Mouse (Mus musculus) midbrain, embryonic 11.5 days (tissue): ENCODE results near the gene Prkag2. TPM values are rescaled to one million over a fixed set of nuclear protein-coding genes. Genes with fewer than 3 reads are reported as not detected.
A peak's percentile ranks its signal among the peaks of the same experiment; 100 is the strongest.

Experiments
- ATAC-seq: fragments of 200-750 bp; cut with Nextera tagmentation; 2 replicates; pipeline ENCODE4 v1.8.0; 2017; ENCODE audit warnings: moderate TSS enrichment, moderate library complexity; ENCODE audit not compliant: low FRiP score
- DNase-seq: peaks from one replicate; pipeline ENCODE4 v3.0.0; 2015; ENCODE audit warnings: low spot score; ENCODE audit errors: missing footprints
- H3K27ac ChIP-seq: fragments of 300-500 bp; sonication (generic); 2 replicates; pipeline ENCODE4 v1.5.1; 2014; ENCODE audit warnings: low read depth, low read length
- H3K27me3 ChIP-seq: fragments of 300-500 bp; sonication (generic); 2 replicates; pipeline ENCODE4 v1.6.1; 2014; ENCODE audit warnings: mild to moderate bottlenecking, low read length, moderate library complexity, mixed read lengths; ENCODE audit not compliant: control insufficient read depth, insufficient read depth
- H3K36me3 ChIP-seq: fragments of 300-500 bp; sonication (generic); 2 replicates; pipeline ENCODE4 v1.6.1; 2014; ENCODE audit warnings: mild to moderate bottlenecking, low read length, moderate library complexity, mixed read lengths; ENCODE audit not compliant: control insufficient read depth, insufficient read depth
- H3K4me1 ChIP-seq: fragments of 300-500 bp; sonication (generic); 2 replicates; pipeline ENCODE4 v1.6.1; 2014; ENCODE audit warnings: low read length; ENCODE audit not compliant: control insufficient read depth, insufficient read depth
- H3K4me2 ChIP-seq: fragments of 300-500 bp; sonication (generic); 2 replicates; pipeline ENCODE4 v1.6.1; 2014; ENCODE audit warnings: mild to moderate bottlenecking, moderate library complexity
- H3K4me3 ChIP-seq: fragments of 300-500 bp; sonication (generic); 2 replicates; pipeline ENCODE4 v1.5.1; 2014; ENCODE audit warnings: low read depth, low read length
- H3K9ac ChIP-seq: fragments of 300-500 bp; sonication (generic); 2 replicates; pipeline ENCODE4 v1.6.1; 2014; ENCODE audit warnings: low read length
- H3K9me3 ChIP-seq: fragments of 300-500 bp; sonication (generic); 2 replicates; pipeline ENCODE4 v1.6.1; 2016; ENCODE audit warnings: low read length; ENCODE audit not compliant: control insufficient read depth
- WGBS: fragments of 180-500 bp; shearing (Covaris S2); extraction: QIAGEN DNeasy Blood & Tissue Kit; methylation state at CpG from one replicate; pipeline ENCODE4 v1.1.7; 2014; 5-methylcytosine and 5-hydroxymethylcytosine counted together
- polyA plus RNA-seq: library from polyadenylated mRNA; unstranded; fragments of >200 nt; fragmentation: Nextera tagmentation; extraction: Ambion mirVana; gene quantifications from 2 replicates; pipeline ENCODE4 v1.2.1, GENCODE M21; 2014

Gene Prkag2
- polyA plus RNA-seq, 1 experiment from 2014 or later: 59.8 TPM

DNA sequence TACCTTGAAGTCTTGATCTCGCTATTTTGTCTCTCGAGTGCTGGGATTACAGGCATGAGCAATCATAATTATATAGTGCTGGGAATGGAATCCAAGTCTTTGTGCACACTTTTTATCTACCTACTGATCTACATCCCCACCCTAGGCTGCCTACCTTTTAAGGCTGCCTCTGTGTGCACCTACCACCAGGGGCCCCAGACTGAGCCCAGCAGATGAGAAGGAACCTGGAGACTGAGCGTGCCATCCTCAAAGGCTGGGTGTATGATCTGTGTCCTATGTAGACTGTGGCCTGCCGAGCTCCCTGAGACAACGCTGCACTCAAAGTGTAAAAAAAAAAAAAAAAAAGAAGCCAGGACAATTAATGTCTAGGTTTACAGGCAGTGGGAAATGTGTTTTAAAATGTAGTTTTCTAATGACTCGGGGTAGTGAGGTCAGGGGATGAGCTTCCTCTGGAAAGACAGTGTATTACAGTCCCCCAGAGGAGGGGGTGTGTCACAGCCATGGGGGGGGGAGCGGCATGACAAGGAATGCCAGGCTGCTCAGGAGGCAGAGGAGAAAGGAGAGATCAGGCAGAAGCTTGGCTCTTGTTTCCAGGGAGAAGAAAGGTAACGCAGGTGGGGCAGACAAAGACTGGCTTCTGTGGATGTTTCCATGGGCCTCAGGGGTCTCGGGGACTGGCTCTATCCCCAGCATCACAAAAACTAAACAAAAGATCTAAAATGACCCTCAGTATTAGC lies 114.1 kb downstream of the Prkag2 start:
- no peaks in the 10 kb centered on the region for H3K9me3 ChIP-seq
- H3K4me3 ChIP-seq: no peak overlapping the region
- no peaks in the 10 kb centered on the region for H3K27me3 ChIP-seq
- peaks cover 4% of the 10 kb centered on the region; the same call in 1 of the 2 replicates for H3K4me1 ChIP-seq
- H3K9ac ChIP-seq: no peak overlapping the region
- no peaks in the 10 kb centered on the region for H3K36me3 ChIP-seq
- H3K27ac ChIP-seq: no peak overlapping the region
- no peak for DNase-seq
- H3K4me2 ChIP-seq: no peak overlapping the region
- no peak for ATAC-seq
- WGBS: 61% methylated on average over 9 of the region's 9 CpGs

DNA sequence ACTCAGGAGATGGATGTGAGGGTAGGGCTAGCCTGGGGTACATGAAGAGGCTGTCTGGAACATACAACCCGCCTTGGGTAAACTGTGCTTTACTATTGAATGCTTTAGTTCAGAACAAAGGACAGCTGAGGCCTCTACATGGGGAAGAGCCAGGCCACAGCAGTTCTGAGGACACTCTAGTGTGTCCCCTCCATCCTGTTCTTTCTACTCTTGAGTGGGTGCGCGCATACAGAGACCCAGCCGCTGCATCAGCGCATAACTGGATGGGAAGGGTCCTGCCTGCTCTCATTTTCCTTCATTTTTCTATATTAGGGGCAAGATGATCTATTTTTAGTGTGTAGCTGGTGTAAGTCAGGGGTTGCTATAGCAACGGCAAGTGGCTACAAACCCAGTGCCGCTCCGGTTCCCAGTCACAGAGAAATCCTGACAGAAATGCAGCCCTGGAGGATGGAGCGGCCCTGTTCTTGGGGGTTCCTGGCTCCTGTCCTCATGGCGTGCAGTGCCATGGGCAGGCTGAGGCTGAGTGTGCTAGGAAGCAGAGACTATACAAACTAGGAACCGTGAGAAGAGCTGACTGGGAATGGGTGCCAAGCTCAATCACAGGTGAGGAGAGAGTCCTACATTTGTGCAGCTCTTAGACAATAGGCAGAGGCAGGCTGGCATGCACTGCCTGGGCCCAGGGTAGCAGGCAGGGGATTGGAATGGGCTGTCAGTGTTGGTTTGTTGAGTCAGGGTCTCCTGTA lies 114.8 kb downstream of the Prkag2 start:
- no peaks in the 10 kb centered on the region for H3K27me3 ChIP-seq
- no peak overlapping the region for H3K9ac ChIP-seq
- H3K36me3 ChIP-seq: no peaks in the 10 kb centered on the region
- no peaks in the 10 kb centered on the region for H3K9me3 ChIP-seq
- ATAC-seq (no peak), DNase-seq (no peak)
- H3K4me2 ChIP-seq: no peak overlapping the region
- 77% methylated on average over 11 of the region's 11 CpGs for WGBS
- H3K27ac ChIP-seq: no peak overlapping the region
- peaks cover 4% of the 10 kb centered on the region; the same call in 1 of the 2 replicates for H3K4me1 ChIP-seq
- no peak overlapping the region for H3K4me3 ChIP-seq

DNA sequence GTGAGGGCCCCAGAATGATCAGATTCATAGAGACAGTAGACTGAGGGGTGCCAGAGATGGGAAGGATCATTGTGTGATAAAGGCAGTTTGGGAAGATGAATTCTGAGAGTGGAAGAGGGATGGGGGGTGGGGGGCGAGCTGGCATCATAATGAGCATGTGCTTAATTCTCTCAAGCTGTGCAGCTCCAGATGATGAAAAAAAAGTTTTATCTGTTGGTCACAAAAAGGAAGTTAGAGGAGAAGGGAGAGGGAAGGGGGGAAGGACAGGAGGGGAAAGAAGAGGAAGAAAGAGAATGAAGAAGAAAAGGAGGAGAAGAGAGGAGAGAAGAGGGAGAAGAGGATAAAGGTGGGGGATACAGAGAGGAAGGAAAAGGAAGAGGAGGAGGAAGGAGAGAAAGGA lies 116.3 kb downstream of the Prkag2 start:
- H3K4me2 ChIP-seq: no peak overlapping the region
- H3K4me3 ChIP-seq: no peak overlapping the region
- H3K36me3 ChIP-seq: no peaks in the 10 kb centered on the region
- H3K9ac ChIP-seq: no peak overlapping the region
- ATAC-seq: no peak
- H3K27me3 ChIP-seq: no peaks in the 10 kb centered on the region
- H3K27ac ChIP-seq: no peak overlapping the region
- DNase-seq: no peak
- peaks cover 4% of the 10 kb centered on the region; the same call in 1 of the 2 replicates for H3K4me1 ChIP-seq
- 68% methylated on average over 1 of the region's 1 CpGs for WGBS
- no peaks in the 10 kb centered on the region for H3K9me3 ChIP-seq

DNA sequence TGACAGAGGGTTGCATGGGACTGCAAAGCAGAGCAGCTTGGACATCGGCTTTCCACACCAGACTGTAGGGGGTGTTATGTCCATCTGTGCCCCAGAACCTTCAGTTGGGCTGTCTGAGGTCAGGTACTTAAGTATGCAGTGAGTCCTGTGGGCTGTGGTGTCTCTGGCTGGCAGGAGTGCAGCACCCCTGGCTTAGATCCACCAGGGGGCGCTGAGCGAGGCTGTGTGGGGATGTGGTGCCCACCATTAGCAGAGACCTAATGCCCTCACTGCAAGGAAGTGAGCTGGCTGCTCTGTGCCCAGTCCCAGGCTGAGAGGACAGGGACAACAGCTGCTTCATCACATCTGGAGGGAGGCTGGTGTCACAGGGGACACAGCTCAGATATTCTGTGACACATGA lies 116.9 kb downstream of the Prkag2 start:
- ATAC-seq (peak; percentile 61; the same call in 1 of the 2 replicates), DNase-seq (peak; percentile 96)
- Histone ChIP-seq H3K36me3 (no peaks in the 10 kb centered on the region), H3K4me3 (no peak overlapping the region), H3K4me2 (no peak overlapping the region), H3K9ac (no peak overlapping the region), H3K9me3 (no peaks in the 10 kb centered on the region), H3K27ac (no peak overlapping the region), H3K27me3 (no peaks in the 10 kb centered on the region), H3K4me1 (peaks cover 6% of the 10 kb centered on the region; the same call in 1 of the 2 replicates)
- WGBS: 17% methylated on average over 3 of the region's 3 CpGs

DNA sequence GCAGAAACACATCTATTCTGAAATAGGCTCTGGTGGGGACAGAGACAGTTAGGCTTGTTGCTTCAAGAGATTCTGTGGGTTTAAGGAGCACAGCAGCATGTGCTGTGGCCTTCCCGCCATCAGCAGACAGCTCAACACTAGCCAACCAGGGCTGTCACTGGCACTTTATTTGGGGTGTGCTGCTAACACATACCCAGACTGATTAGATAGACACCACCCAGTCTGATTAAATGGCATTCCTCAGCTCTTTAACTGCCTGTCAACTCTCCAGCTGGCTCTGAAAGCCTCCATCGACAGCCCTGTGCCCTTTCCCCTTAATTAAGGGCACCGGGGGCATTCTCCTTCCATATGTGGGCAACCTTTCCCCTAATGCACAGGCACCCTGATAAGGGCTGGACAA lies 118.2 kb downstream of the Prkag2 start:
- Histone ChIP-seq H3K4me3 (no peak overlapping the region), H3K36me3 (no peaks in the 10 kb centered on the region), H3K9me3 (no peaks in the 10 kb centered on the region), H3K4me2 (no peak overlapping the region), H3K4me1 (peaks cover 6% of the 10 kb centered on the region; the same call in 1 of the 2 replicates), H3K27ac (no peak overlapping the region), H3K9ac (no peak overlapping the region), H3K27me3 (no peaks in the 10 kb centered on the region)
- DNase-seq: no peak
- WGBS: 88% methylated on average over 3 of the region's 3 CpGs
- no peak for ATAC-seq

DNA sequence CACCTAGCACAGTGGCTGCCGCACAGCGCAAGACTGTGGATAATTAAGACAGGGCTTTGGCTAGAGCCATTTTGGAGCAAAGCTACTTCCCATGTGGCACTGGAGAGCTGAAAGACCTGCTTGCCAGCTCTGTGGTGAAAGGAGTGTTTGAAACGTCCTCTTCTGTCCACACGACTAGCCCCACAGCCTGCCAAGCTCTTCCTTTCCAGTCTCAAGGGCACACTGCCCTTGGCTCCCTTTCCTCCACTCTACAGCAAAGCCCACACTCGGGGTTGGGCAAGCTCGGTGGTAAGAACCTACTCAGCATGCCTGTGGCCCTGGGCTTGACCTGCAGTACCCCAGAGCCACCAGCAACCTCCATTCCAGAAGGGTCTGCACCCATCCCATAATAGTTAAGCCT lies 118.7 kb downstream of the Prkag2 start:
- H3K36me3 ChIP-seq: no peaks in the 10 kb centered on the region
- H3K4me1 ChIP-seq: peaks cover 6% of the 10 kb centered on the region; the same call in 1 of the 2 replicates
- DNase-seq: no peak
- H3K27me3 ChIP-seq: no peaks in the 10 kb centered on the region
- no peak overlapping the region for H3K27ac ChIP-seq
- H3K4me2 ChIP-seq: no peak overlapping the region
- 76% methylated on average over 6 of the region's 6 CpGs for WGBS
- ATAC-seq: no peak
- no peaks in the 10 kb centered on the region for H3K9me3 ChIP-seq
- no peak overlapping the region for H3K4me3 ChIP-seq
- no peak overlapping the region for H3K9ac ChIP-seq

DNA sequence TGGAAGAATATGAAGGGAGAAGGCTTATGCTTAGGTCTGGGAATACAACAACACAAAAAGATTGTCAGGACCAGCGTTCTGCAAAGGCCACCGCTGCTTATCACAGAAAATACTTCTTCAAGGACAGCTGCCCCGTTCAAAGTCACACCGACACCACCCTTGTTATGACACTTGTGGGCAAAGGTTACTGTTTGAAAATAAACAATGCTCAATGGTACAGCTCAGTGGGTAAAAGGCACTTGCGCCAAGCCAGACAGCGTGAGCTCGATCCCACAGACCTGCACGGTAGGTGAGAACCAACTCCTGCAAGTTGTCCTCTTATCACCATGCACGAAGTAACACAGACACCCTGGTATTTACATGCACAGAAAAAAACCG lies 120.5 kb downstream of the Prkag2 start:
- H3K27ac ChIP-seq: no peak overlapping the region
- H3K27me3 ChIP-seq: no peaks in the 10 kb centered on the region
- H3K4me3 ChIP-seq: no peak overlapping the region
- no peaks in the 10 kb centered on the region for H3K9me3 ChIP-seq
- H3K4me2 ChIP-seq: no peak overlapping the region
- ATAC-seq (no peak), DNase-seq (no peak)
- H3K36me3 ChIP-seq: no peaks in the 10 kb centered on the region
- 80% methylated on average over 10 of the region's 10 CpGs for WGBS
- 0 out of 2 replicates have a peak, but pooled peaks cover 2% of the 10 kb centered on the region for H3K4me1 ChIP-seq
- H3K9ac ChIP-seq: no peak overlapping the region

DNA sequence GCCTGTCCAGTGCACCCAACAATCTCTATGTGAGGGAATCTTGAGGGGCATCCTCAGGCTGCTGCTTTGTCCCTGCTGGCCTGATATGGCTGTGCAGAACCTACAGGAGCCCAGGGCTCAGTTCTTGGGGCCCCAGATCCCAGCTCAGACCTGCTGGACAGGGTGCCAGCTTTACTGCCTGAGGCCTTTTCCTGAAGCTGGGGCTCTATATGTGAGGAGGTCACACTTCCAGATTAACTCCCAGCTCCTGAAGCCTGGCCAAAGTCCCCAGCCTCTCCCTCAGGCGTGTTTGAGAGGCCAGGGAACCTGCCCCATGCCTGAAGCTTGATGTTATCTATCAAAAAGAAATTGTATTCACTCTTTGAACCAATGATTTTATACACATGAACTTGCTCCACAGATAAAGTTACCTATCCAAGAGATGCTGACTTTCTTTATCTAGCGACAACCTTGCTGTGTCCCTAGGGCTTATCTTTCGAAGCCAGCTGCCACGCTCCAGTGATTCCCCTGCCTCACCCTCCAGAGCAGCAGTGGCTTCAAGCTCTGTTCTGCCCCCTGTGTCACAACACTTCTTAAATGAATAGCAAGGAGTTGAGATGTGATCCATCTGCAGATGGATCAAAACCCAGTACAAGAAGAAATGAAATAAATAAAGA lies 121.0 kb downstream of the Prkag2 start:
- DNase-seq (no peak), ATAC-seq (no peak)
- no peak overlapping the region for H3K4me3 ChIP-seq
- H3K36me3 ChIP-seq: no peaks in the 10 kb centered on the region
- H3K9ac ChIP-seq: no peak overlapping the region
- H3K9me3 ChIP-seq: no peaks in the 10 kb centered on the region
- H3K4me2 ChIP-seq: no peak overlapping the region
- H3K4me1 ChIP-seq: 0 out of 2 replicates have a peak, but pooled peaks cover 2% of the 10 kb centered on the region
- no peaks in the 10 kb centered on the region for H3K27me3 ChIP-seq
- H3K27ac ChIP-seq: no peak overlapping the region
- 37% methylated on average over 4 of the region's 4 CpGs for WGBS

DNA sequence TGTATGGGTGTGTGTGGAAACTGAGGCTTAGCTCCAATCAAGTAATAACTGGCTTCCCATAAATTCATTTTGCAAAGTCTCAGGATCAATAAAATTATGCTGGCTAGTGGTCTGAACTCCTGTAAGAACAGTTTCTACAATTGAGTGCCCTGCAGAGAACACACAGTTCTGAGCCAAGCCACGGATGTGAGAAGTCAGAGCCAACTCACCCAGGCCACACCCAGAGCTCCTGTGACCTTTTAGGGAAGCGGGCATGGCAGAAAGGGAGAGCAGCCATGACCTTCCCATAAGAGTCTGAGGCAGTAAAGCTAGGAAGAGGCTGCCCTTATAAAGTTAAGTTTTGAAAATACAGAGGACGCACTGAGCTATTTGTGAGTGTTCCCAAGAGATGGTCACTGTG lies 123.5 kb downstream of the Prkag2 start:
- no peak for DNase-seq
- no peak overlapping the region for H3K4me3 ChIP-seq
- no peak for ATAC-seq
- 0 out of 2 replicates have a peak, but pooled peaks cover 2% of the 10 kb centered on the region for H3K4me1 ChIP-seq
- H3K27me3 ChIP-seq: no peaks in the 10 kb centered on the region
- H3K36me3 ChIP-seq: no peaks in the 10 kb centered on the region
- no peak overlapping the region for H3K4me2 ChIP-seq
- 74% methylated on average over 3 of the region's 3 CpGs for WGBS
- no peak overlapping the region for H3K9ac ChIP-seq
- no peak overlapping the region for H3K27ac ChIP-seq
- no peaks in the 10 kb centered on the region for H3K9me3 ChIP-seq
